Mouse (Mus musculus) right cerebral cortex, postnatal 36 days (tissue): ENCODE data around the gene Adgb.

Source experiments
- DNase-seq, 2 experiments: peaks; one replicate each; pipeline ENCODE4 v3.0.0; 2022; ENCODE audit warnings: low spot score in 2 of 2, mixed read lengths in 1 of 2

The Adgb gene

GRCm38 (mm10) chr10:10352184-10352583, 119.9 kb downstream of the Adgb start:
- no peak for DNase-seq

- DNase-seq, result no peak
Measured at GRCm38 (mm10) chr10:10350550-10350949, 121.6 kb downstream of the Adgb start.

GRCm38 (mm10) chr10:10343930-10344329, 128.2 kb downstream of the Adgb start:
- no peak for DNase-seq

- peak in 1 of 2 experiments; percentile 33 for DNase-seq
Measured at GRCm38 (mm10) chr10:10325560-10325959, 146.6 kb downstream of the Adgb start.

GRCm38 (mm10) chr10:10322961-10323360, 149.2 kb downstream of the Adgb start:
- peak; percentile 48 to 49 for DNase-seq

- DNase-seq, result peak; percentile 68 to 75
Measured at GRCm38 (mm10) chr10:10321119-10321781, 150.9 kb downstream of the Adgb start.

- DNase-seq, result no peak
Measured at GRCm38 (mm10) chr10:10320364-10321083, 151.6 kb downstream of the Adgb start.

- DNase-seq, result no peak
Measured at GRCm38 (mm10) chr10:10318086-10318485, 154.0 kb downstream of the Adgb start.

- no peak for DNase-seq
Measured at GRCm38 (mm10) chr10:10315631-10316030, 156.5 kb downstream of the Adgb start.

GRCm38 (mm10) chr10:10314521-10314920, 157.6 kb downstream of the Adgb start:
- no peak for DNase-seq

- DNase-seq, result no peak
Measured at GRCm38 (mm10) chr10:10309877-10310426, 162.2 kb downstream of the Adgb start.

- DNase-seq, result no peak
Measured at GRCm38 (mm10) chr10:10309056-10309455, 163.1 kb downstream of the Adgb start.

GRCm38 (mm10) chr10:10307384-10307783, 164.7 kb downstream of the Adgb start:
- no peak for DNase-seq

GRCm38 (mm10) chr10:10304370-10304769, 167.8 kb downstream of the Adgb start:
- no peak for DNase-seq

- DNase-seq, result no peak
Measured at GRCm38 (mm10) chr10:10301692-10302091, 170.4 kb downstream of the Adgb start.

- DNase-seq, result no peak
Measured at GRCm38 (mm10) chr10:10300915-10301439, 171.1 kb downstream of the Adgb start.

- DNase-seq, result no peak
Measured at GRCm38 (mm10) chr10:10299987-10300386, 172.1 kb downstream of the Adgb start.

- DNase-seq, result no peak
Measured at GRCm38 (mm10) chr10:10287221-10287867, 184.8 kb downstream of the Adgb start.
